Mouse (Mus musculus): Measurements from ENCODE around the gene Ptprd. TPM values are rescaled to one million over a fixed set of nuclear protein-coding genes. Genes with fewer than 3 reads are reported as not detected.

Gene Ptprd
- polyA plus RNA-seq, 1 experiment from 2014 or later = 30.4 TPM

DNA sequence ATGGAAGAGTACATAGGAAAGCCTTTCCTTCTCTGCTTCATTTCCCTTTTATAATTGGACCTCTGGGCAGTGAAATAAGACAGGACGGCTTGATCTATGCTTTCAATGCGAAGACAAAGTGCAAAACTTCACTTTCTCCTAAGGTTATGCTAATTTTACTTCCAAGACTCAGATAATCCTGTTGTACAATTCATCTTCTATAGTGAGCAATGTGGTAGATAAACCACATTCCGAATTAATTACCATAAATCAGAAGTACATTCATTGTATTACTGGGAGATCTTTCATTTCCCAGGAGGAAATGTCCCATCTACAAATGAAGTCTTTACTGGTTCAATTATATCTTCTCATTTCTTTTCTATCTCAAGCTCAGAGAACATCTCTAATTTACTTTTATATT lies 1346.2 kb downstream of the Ptprd start:
- H3K4me3 ChIP-seq (ENCODE audit: low read depth, low read length) = no peak overlapping the region
- H3K4me1 ChIP-seq (ENCODE audit: control insufficient read depth, insufficient read depth, low read length) = no peaks in the 10 kb centered on the region
- no peaks in the 10 kb centered on the region for H3K9me3 ChIP-seq (ENCODE audit: control insufficient read depth, low read depth, low read length)
- no peaks in the 10 kb centered on the region for H3K27me3 ChIP-seq (ENCODE audit: control insufficient read depth, insufficient read depth, low read length)
- ATAC-seq (ENCODE audit: insufficient number of reproducible peaks, insufficient read depth, low FRiP score, low read depth) = no peak
- H3K36me3 ChIP-seq (ENCODE audit: control insufficient read depth, insufficient read depth, low read length) = no peaks in the 10 kb centered on the region
- WGBS = 84% methylated on average over 3 of the region's 3 CpGs
- no peak overlapping the region for H3K4me2 ChIP-seq (replicated peaks; ENCODE audit: low read depth, low read length)
- no peak overlapping the region for H3K9ac ChIP-seq (replicated peaks; ENCODE audit: low read depth, low read length)
- no peak overlapping the region for H3K27ac ChIP-seq (ENCODE audit: low read length)

DNA sequence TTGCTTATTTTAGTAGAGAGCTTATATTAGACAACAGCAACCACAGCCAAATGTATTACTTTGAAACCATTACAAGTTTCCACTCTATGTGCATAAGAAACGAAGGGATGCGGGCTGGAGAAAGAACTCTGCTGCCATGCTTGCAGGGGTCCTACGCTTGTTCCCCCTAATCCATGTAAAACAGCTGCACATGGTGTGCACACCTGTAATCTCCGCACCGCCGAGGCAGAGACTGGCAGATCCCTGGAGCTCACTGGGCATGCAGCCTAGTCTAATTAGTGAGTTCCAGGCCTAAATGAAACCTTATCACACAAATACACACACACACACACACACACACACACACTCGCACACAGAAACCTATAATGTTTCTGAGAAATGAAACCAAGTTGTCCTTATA lies 1365.5 kb downstream of the Ptprd start:
- no peaks in the 10 kb centered on the region for H3K4me1 ChIP-seq (ENCODE audit: control insufficient read depth, insufficient read depth, low read length)
- no peak overlapping the region for H3K27ac ChIP-seq (ENCODE audit: low read length)
- H3K9me3 ChIP-seq (ENCODE audit: control insufficient read depth, low read depth, low read length) = no peaks in the 10 kb centered on the region
- WGBS = 80% methylated on average over 7 of the region's 7 CpGs
- H3K36me3 ChIP-seq (ENCODE audit: control insufficient read depth, insufficient read depth, low read length) = no peaks in the 10 kb centered on the region
- H3K27me3 ChIP-seq (ENCODE audit: control insufficient read depth, insufficient read depth, low read length) = no peaks in the 10 kb centered on the region
- no peak for ATAC-seq (ENCODE audit: insufficient number of reproducible peaks, insufficient read depth, low FRiP score, low read depth)
- H3K4me2 ChIP-seq (replicated peaks; ENCODE audit: low read depth, low read length) = no peak overlapping the region
- no peak overlapping the region for H3K4me3 ChIP-seq (ENCODE audit: low read depth, low read length)
- H3K9ac ChIP-seq (replicated peaks; ENCODE audit: low read depth, low read length) = no peak overlapping the region

DNA sequence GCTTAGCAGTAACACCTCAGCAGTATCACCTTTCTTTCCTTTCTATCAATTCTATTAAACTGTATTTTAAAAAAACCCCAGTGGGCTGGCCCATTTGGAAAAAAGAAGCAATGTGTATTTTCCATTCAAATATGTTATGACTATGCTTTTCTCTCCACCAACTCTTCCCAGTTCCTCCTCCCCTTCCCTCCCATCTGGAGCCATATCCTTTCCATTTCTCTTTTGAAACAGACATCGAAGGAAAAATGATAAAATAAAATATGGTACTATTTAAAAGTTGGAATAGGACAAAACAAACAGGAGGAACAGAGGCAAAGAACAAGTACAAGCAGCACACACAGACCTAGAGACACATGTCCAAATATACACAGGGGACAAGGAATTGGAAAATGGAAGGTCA lies 1372.7 kb downstream of the Ptprd start:
- H3K4me2 ChIP-seq (replicated peaks; ENCODE audit: low read depth, low read length) = no peak overlapping the region
- no peaks in the 10 kb centered on the region for H3K9me3 ChIP-seq (ENCODE audit: control insufficient read depth, low read depth, low read length)
- no peaks in the 10 kb centered on the region for H3K36me3 ChIP-seq (ENCODE audit: control insufficient read depth, insufficient read depth, low read length)
- no peak overlapping the region for H3K27ac ChIP-seq (ENCODE audit: low read length)
- no peak overlapping the region for H3K4me3 ChIP-seq (ENCODE audit: low read depth, low read length)
- no peaks in the 10 kb centered on the region for H3K4me1 ChIP-seq (ENCODE audit: control insufficient read depth, insufficient read depth, low read length)
- no peak for ATAC-seq (ENCODE audit: insufficient number of reproducible peaks, insufficient read depth, low FRiP score, low read depth)
- H3K9ac ChIP-seq (replicated peaks; ENCODE audit: low read depth, low read length) = no peak overlapping the region
- WGBS = 81% methylated on average over 1 of the region's 1 CpGs
- no peaks in the 10 kb centered on the region for H3K27me3 ChIP-seq (ENCODE audit: control insufficient read depth, insufficient read depth, low read length)

DNA sequence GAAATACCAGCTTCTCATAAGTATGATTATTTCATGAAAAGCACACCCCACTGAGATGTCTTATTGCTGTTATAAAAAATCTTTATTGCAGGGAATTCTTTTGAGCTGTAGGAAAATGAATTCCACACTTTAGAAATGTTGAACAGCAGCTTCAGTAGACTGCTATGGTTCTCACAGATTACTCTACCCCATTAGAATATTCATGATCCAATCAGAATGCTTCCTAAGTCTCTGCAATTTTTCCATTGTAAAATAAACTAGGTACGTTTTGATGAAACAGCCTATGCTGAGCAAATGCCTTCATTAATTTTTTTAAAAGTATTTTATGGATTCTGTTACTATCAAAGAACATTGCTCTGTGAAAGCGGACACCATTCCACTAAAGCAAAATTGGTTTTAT lies 1399.6 kb downstream of the Ptprd start:
- H3K4me3 ChIP-seq (ENCODE audit: low read depth, low read length) = no peak overlapping the region
- H3K9me3 ChIP-seq (ENCODE audit: control insufficient read depth, low read depth, low read length) = no peaks in the 10 kb centered on the region
- no peaks in the 10 kb centered on the region for H3K27me3 ChIP-seq (ENCODE audit: control insufficient read depth, insufficient read depth, low read length)
- H3K4me2 ChIP-seq (replicated peaks; ENCODE audit: low read depth, low read length) = no peak overlapping the region
- no peak overlapping the region for H3K27ac ChIP-seq (ENCODE audit: low read length)
- H3K4me1 ChIP-seq (ENCODE audit: control insufficient read depth, insufficient read depth, low read length) = no peaks in the 10 kb centered on the region
- H3K36me3 ChIP-seq (ENCODE audit: control insufficient read depth, insufficient read depth, low read length) = no peaks in the 10 kb centered on the region
- H3K9ac ChIP-seq (replicated peaks; ENCODE audit: low read depth, low read length) = no peak overlapping the region
- no peak for ATAC-seq (ENCODE audit: insufficient number of reproducible peaks, insufficient read depth, low FRiP score, low read depth)
- 80% methylated on average over 2 of the region's 2 CpGs for WGBS

DNA sequence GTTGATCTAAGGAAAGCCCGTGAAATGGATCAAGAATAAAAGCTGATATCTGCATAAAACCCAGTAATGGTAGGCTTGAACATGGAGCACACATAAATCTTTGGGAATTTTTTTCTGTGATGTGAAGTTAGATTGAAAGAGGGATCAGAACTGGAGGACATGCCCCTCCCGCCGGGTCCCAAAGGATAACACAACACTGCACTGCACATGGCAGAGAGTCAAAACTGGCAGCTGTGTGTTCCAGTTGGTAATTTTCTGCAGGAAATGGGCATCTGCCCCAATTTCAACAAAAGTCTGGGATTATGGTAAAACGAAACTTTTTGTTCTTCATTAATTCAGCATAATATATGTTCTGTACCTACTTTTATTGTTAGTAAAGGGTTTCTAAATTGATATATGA lies 1409.1 kb downstream of the Ptprd start:
- H3K27me3 ChIP-seq (ENCODE audit: control insufficient read depth, insufficient read depth, low read length) = no peaks in the 10 kb centered on the region
- H3K4me1 ChIP-seq (ENCODE audit: control insufficient read depth, insufficient read depth, low read length) = no peaks in the 10 kb centered on the region
- H3K9ac ChIP-seq (replicated peaks; ENCODE audit: low read depth, low read length) = no peak overlapping the region
- 81% methylated on average over 4 of the region's 4 CpGs for WGBS
- H3K4me2 ChIP-seq (replicated peaks; ENCODE audit: low read depth, low read length) = no peak overlapping the region
- no peaks in the 10 kb centered on the region for H3K36me3 ChIP-seq (ENCODE audit: control insufficient read depth, insufficient read depth, low read length)
- H3K27ac ChIP-seq (ENCODE audit: low read length) = no peak overlapping the region
- H3K4me3 ChIP-seq (ENCODE audit: low read depth, low read length) = no peak overlapping the region
- no peak for ATAC-seq (ENCODE audit: insufficient number of reproducible peaks, insufficient read depth, low FRiP score, low read depth)
- H3K9me3 ChIP-seq (ENCODE audit: control insufficient read depth, low read depth, low read length) = no peaks in the 10 kb centered on the region

DNA sequence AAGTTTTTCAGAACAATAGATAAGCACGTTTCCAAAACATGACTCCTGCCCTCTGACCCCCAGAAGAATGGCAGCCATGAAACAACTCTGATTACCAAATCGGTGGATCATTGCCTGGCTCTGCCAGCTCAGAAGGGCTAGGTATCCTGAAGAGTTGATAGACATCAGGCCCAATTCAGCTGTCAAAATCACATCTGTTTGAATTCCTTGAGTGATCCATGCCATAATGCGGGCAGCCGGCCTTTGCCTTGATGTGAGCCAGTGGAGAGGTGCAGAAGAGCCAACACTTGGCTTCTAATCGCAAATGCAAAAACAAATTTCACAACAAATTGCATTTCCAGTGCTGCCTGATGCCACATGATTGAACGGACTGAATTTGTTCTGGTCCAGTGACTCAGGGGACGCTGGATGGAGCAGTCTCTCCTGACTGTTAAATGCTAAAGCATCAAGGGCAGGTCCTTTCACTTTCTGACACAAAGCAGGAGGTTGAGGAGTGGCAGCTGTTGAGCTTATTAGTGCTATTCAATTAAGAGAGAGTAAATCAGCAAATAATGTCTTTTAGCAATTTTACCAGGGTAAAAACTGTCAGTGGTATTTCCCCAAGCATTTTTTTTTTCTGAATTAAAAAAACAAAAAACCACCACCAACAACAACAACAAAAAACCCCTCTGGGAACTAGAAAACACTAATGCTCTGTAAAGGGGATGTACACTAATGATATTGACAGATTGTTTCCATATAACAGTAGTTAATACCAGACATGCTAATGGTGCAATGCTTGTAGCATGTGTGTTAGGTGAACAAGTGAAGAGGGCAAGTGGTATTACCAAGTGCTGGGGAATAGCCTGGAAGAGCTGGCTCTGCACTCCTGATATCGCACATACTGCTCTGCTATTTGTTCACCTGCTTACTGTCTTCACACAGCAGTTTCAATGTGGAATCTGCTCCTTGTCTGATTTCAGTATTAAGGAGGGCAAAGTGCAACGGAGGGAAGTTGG lies 1413.5 kb downstream of the Ptprd start:
- Histone ChIP-seq H3K36me3 (ENCODE audit: control insufficient read depth, insufficient read depth, low read length) (no peaks in the 10 kb centered on the region), H3K4me3 (ENCODE audit: low read depth, low read length) (no peak overlapping the region), H3K27ac (ENCODE audit: low read length) (no peak overlapping the region), H3K4me2 (replicated peaks; ENCODE audit: low read depth, low read length) (no peak overlapping the region), H3K27me3 (ENCODE audit: control insufficient read depth, insufficient read depth, low read length) (no peaks in the 10 kb centered on the region), H3K9me3 (ENCODE audit: control insufficient read depth, low read depth, low read length) (no peaks in the 10 kb centered on the region), H3K9ac (replicated peaks; ENCODE audit: low read depth, low read length) (no peak overlapping the region), H3K4me1 (ENCODE audit: control insufficient read depth, insufficient read depth, low read length) (no peaks in the 10 kb centered on the region)
- WGBS = 60% methylated on average over 9 of the region's 9 CpGs
- ATAC-seq (ENCODE audit: insufficient number of reproducible peaks, insufficient read depth, low FRiP score, low read depth) = no peak

DNA sequence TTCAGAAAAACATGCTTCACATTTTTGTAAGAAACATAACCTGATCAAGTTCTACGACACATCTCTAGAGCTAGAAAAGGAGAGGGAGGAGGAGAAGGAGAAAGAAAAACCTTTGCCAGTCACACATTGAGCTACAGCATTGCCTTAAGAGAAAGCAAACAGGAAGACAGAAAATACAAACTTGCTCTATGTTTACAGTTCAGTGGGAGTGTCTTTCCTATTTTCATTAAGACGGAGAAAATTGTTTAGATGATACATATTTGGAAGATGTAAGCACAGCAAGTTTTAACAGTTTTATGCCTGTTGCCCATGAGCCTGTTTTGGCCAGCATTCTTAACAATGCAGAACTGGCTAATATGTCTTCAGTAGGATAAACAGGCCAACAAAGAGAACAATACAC lies 1426.4 kb downstream of the Ptprd start:
- H3K27ac ChIP-seq (ENCODE audit: low read length) = no peak overlapping the region
- no peaks in the 10 kb centered on the region for H3K36me3 ChIP-seq (ENCODE audit: control insufficient read depth, insufficient read depth, low read length)
- no peaks in the 10 kb centered on the region for H3K4me1 ChIP-seq (ENCODE audit: control insufficient read depth, insufficient read depth, low read length)
- H3K27me3 ChIP-seq (ENCODE audit: control insufficient read depth, insufficient read depth, low read length) = no peaks in the 10 kb centered on the region
- H3K4me3 ChIP-seq (ENCODE audit: low read depth, low read length) = no peak overlapping the region
- ATAC-seq (ENCODE audit: insufficient number of reproducible peaks, insufficient read depth, low FRiP score, low read depth) = no peak
- H3K4me2 ChIP-seq (replicated peaks; ENCODE audit: low read depth, low read length) = no peak overlapping the region
- no peak overlapping the region for H3K9ac ChIP-seq (replicated peaks; ENCODE audit: low read depth, low read length)
- WGBS = 61% methylated on average over 2 of the region's 2 CpGs
- no peaks in the 10 kb centered on the region for H3K9me3 ChIP-seq (ENCODE audit: control insufficient read depth, low read depth, low read length)

DNA sequence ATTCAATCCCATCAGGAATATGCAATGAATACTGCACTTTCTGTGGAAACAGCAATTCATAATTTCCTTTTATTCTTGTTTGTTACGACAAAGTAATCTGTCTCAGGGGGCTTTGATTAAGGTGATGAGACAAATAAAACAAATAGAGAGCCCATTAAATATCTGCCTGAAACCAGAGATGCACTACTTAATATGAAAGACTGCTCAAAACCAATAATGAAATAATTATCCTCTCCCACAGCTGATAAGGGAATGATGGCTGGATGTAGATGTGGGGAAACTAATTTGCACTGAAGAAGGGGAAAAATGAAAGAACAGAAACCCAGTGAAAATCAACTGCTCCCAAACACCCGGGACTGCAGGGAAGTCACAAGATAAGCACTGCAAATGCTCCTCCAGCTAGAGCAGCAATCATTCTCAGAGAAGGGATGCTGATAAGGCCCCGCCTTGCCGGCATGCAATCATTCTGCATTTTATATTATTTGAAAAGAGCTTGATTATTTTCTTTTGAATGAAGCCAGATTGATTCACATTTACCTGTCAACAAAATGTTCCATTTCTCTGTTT lies 1432.1 kb downstream of the Ptprd start:
- Histone ChIP-seq H3K4me3 (ENCODE audit: low read depth, low read length) (no peak overlapping the region), H3K36me3 (ENCODE audit: control insufficient read depth, insufficient read depth, low read length) (no peaks in the 10 kb centered on the region)
- ATAC-seq (ENCODE audit: insufficient number of reproducible peaks, insufficient read depth, low FRiP score, low read depth) = no peak

More for the DNA sequence above, 1432.1 kb downstream of the Ptprd start:
- Histone ChIP-seq H3K4me2 (replicated peaks; ENCODE audit: low read depth, low read length) (no peak overlapping the region), H3K4me1 (ENCODE audit: control insufficient read depth, insufficient read depth, low read length) (no peaks in the 10 kb centered on the region), H3K9ac (replicated peaks; ENCODE audit: low read depth, low read length) (no peak overlapping the region), H3K27me3 (ENCODE audit: control insufficient read depth, insufficient read depth, low read length) (no peaks in the 10 kb centered on the region), H3K9me3 (ENCODE audit: control insufficient read depth, low read depth, low read length) (no peaks in the 10 kb centered on the region), H3K27ac (ENCODE audit: low read length) (no peak overlapping the region)
- WGBS = 55% methylated on average over 4 of the region's 4 CpGs

Measured in stomach, embryonic 14.5 days (tissue).